Mouse (Mus musculus): Measurements from ENCODE around the gene Vps45. TPM values are rescaled to one million over a fixed set of nuclear protein-coding genes. Genes with fewer than 3 reads are reported as not detected.
A peak's percentile ranks its signal among the peaks of the same experiment; 100 is the strongest.

Vps45 gene
- polyA plus RNA-seq, 1 experiment from 2014 or later, result 20.7 TPM

GRCm38 (mm10) chr3:95992990-95993603 is 65.2 kb downstream of the Vps45 start:
- Histone ChIP-seq H3K9me3 (replicated peaks; ENCODE audit: control insufficient read depth, low read length) (no peaks in the 10 kb centered on the region), H3K4me2 (ENCODE audit: low read depth, low read length) (peak overlapping the region; percentile 87), H3K27me3 (ENCODE audit: control insufficient read depth, insufficient read depth, low read length) (no peaks in the 10 kb centered on the region), H3K9ac (replicated peaks; ENCODE audit: low read length) (peak overlapping the region; percentile 99), H3K4me1 (ENCODE audit: control insufficient read depth, insufficient read depth, low read length) (peaks cover 9% of the 10 kb centered on the region; the same call in 1 of the 2 replicates), H3K4me3 (ENCODE audit: low read depth, low read length) (peak overlapping the region; percentile 83), H3K36me3 (replicated peaks; ENCODE audit: control insufficient read depth, insufficient read depth, low read depth, low read length) (peaks cover 26% of the 10 kb centered on the region), H3K27ac (replicated peaks; ENCODE audit: low read depth, low read length) (no peak overlapping the region)
- DNase-seq (ENCODE audit: low spot score) (no peak), ATAC-seq (replicated peaks; ENCODE audit: insufficient number of reproducible peaks, low FRiP score, low TSS enrichment, low read depth) (no peak)
- WGBS, result 56% methylated on average over 5 of the region's 5 CpGs

GRCm38 (mm10) chr3:95990413-95990941 is 67.8 kb downstream of the Vps45 start:
- whole genome bisulfite sequencing, result 87% methylated on average over 12 of the region's 12 CpGs
- no peak for ATAC-seq (replicated peaks; ENCODE audit: insufficient number of reproducible peaks, low FRiP score, low TSS enrichment, low read depth)
- Histone ChIP-seq H3K27me3 (ENCODE audit: control insufficient read depth, insufficient read depth, low read length) (no peaks in the 10 kb centered on the region), H3K4me3 (ENCODE audit: low read depth, low read length) (no peak overlapping the region), H3K4me2 (ENCODE audit: low read depth, low read length) (no peak overlapping the region), H3K36me3 (replicated peaks; ENCODE audit: control insufficient read depth, insufficient read depth, low read depth, low read length) (peaks cover 26% of the 10 kb centered on the region), H3K9me3 (replicated peaks; ENCODE audit: control insufficient read depth, low read length) (no peaks in the 10 kb centered on the region), H3K27ac (replicated peaks; ENCODE audit: low read depth, low read length) (no peak overlapping the region), H3K4me1 (ENCODE audit: control insufficient read depth, insufficient read depth, low read length) (peaks cover 12% of the 10 kb centered on the region), H3K9ac (replicated peaks; ENCODE audit: low read length) (no peak overlapping the region)
- no peak for DNase-seq (ENCODE audit: low spot score)

DNA sequence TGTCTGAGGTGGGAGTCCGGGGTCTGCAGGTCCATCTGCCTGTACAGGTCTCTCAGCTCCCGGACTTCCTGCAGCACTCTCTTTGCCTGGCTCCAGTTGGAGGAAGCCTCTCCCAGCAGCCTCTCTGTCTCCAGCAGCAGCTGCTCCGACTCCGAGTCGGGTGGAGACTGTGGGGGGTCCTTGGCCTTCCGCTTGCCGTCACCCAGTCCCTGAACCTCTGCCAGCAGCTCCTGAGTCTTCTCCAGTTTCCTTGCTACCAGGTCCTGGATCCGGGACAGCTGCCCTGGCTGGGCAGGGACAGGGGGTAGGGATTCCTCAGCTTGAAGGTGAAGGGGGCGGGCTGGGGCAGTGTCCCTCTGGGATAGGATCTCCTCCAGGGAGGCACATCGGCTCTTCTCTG is 69.3 kb downstream of the Vps45 start:
- Histone ChIP-seq H3K27ac (replicated peaks; ENCODE audit: low read depth, low read length) (no peak overlapping the region), H3K27me3 (ENCODE audit: control insufficient read depth, insufficient read depth, low read length) (no peaks in the 10 kb centered on the region), H3K9ac (replicated peaks; ENCODE audit: low read length) (no peak overlapping the region), H3K9me3 (replicated peaks; ENCODE audit: control insufficient read depth, low read length) (no peaks in the 10 kb centered on the region), H3K36me3 (replicated peaks; ENCODE audit: control insufficient read depth, insufficient read depth, low read depth, low read length) (peaks cover 26% of the 10 kb centered on the region), H3K4me1 (ENCODE audit: control insufficient read depth, insufficient read depth, low read length) (peaks cover 8% of the 10 kb centered on the region), H3K4me3 (ENCODE audit: low read depth, low read length) (no peak overlapping the region), H3K4me2 (ENCODE audit: low read depth, low read length) (no peak overlapping the region)
- DNase-seq (ENCODE audit: low spot score) (no peak), ATAC-seq (replicated peaks; ENCODE audit: insufficient number of reproducible peaks, low FRiP score, low TSS enrichment, low read depth) (no peak)
- WGBS, result 65% methylated on average over 10 of the region's 10 CpGs

GRCm38 (mm10) chr3:95988138-95988537 is 70.1 kb downstream of the Vps45 start:
- no peaks in the 10 kb centered on the region for H3K27me3 ChIP-seq (ENCODE audit: control insufficient read depth, insufficient read depth, low read length)
- H3K27ac ChIP-seq (replicated peaks; ENCODE audit: low read depth, low read length), result no peak overlapping the region
- H3K9me3 ChIP-seq (replicated peaks; ENCODE audit: control insufficient read depth, low read length), result no peaks in the 10 kb centered on the region
- DNase-seq (ENCODE audit: low spot score), result no peak
- ATAC-seq (replicated peaks; ENCODE audit: insufficient number of reproducible peaks, low FRiP score, low TSS enrichment, low read depth), result no peak
- no peak overlapping the region for H3K9ac ChIP-seq (replicated peaks; ENCODE audit: low read length)
- peaks cover 5% of the 10 kb centered on the region for H3K4me1 ChIP-seq (ENCODE audit: control insufficient read depth, insufficient read depth, low read length)
- no peak overlapping the region for H3K4me3 ChIP-seq (ENCODE audit: low read depth, low read length)
- peaks cover 26% of the 10 kb centered on the region for H3K36me3 ChIP-seq (replicated peaks; ENCODE audit: control insufficient read depth, insufficient read depth, low read depth, low read length)
- 88% methylated on average over 1 of the region's 1 CpGs for WGBS
- H3K4me2 ChIP-seq (ENCODE audit: low read depth, low read length), result no peak overlapping the region

GRCm38 (mm10) chr3:95987386-95988110 is 70.7 kb downstream of the Vps45 start:
- WGBS, result 79% methylated on average over 6 of the region's 6 CpGs
- Histone ChIP-seq H3K27ac (replicated peaks; ENCODE audit: low read depth, low read length) (no peak overlapping the region; the same call in 1 of the 2 replicates), H3K4me1 (ENCODE audit: control insufficient read depth, insufficient read depth, low read length) (peaks cover 3% of the 10 kb centered on the region), H3K9me3 (replicated peaks; ENCODE audit: control insufficient read depth, low read length) (no peaks in the 10 kb centered on the region), H3K36me3 (replicated peaks; ENCODE audit: control insufficient read depth, insufficient read depth, low read depth, low read length) (peaks cover 26% of the 10 kb centered on the region), H3K9ac (replicated peaks; ENCODE audit: low read length) (no peak overlapping the region), H3K4me2 (ENCODE audit: low read depth, low read length) (no peak overlapping the region), H3K27me3 (ENCODE audit: control insufficient read depth, insufficient read depth, low read length) (no peaks in the 10 kb centered on the region), H3K4me3 (ENCODE audit: low read depth, low read length) (no peak overlapping the region)
- DNase-seq (ENCODE audit: low spot score) (no peak), ATAC-seq (replicated peaks; ENCODE audit: insufficient number of reproducible peaks, low FRiP score, low TSS enrichment, low read depth) (no peak)

GRCm38 (mm10) chr3:95986984-95987383 is 71.3 kb downstream of the Vps45 start:
- Histone ChIP-seq H3K4me2 (ENCODE audit: low read depth, low read length) (no peak overlapping the region), H3K4me3 (ENCODE audit: low read depth, low read length) (no peak overlapping the region), H3K27ac (replicated peaks; ENCODE audit: low read depth, low read length) (no peak overlapping the region; the same call in 1 of the 2 replicates), H3K36me3 (replicated peaks; ENCODE audit: control insufficient read depth, insufficient read depth, low read depth, low read length) (peaks cover 26% of the 10 kb centered on the region), H3K4me1 (ENCODE audit: control insufficient read depth, insufficient read depth, low read length) (peaks cover 3% of the 10 kb centered on the region), H3K27me3 (ENCODE audit: control insufficient read depth, insufficient read depth, low read length) (no peaks in the 10 kb centered on the region), H3K9ac (replicated peaks; ENCODE audit: low read length) (no peak overlapping the region), H3K9me3 (replicated peaks; ENCODE audit: control insufficient read depth, low read length) (no peaks in the 10 kb centered on the region)
- WGBS, result 75% methylated on average over 4 of the region's 4 CpGs
- DNase-seq (ENCODE audit: low spot score) (no peak), ATAC-seq (replicated peaks; ENCODE audit: insufficient number of reproducible peaks, low FRiP score, low TSS enrichment, low read depth) (no peak)

GRCm38 (mm10) chr3:95986001-95986622 is 72.2 kb downstream of the Vps45 start:
- peaks cover 22% of the 10 kb centered on the region for H3K36me3 ChIP-seq (replicated peaks; ENCODE audit: control insufficient read depth, insufficient read depth, low read depth, low read length)
- no peaks in the 10 kb centered on the region for H3K9me3 ChIP-seq (replicated peaks; ENCODE audit: control insufficient read depth, low read length)
- H3K27ac ChIP-seq (replicated peaks; ENCODE audit: low read depth, low read length), result peak overlapping the region; percentile 91
- H3K4me2 ChIP-seq (ENCODE audit: low read depth, low read length), result peak overlapping the region; percentile 34
- H3K9ac ChIP-seq (replicated peaks; ENCODE audit: low read length), result peak overlapping the region; percentile 56
- ATAC-seq (replicated peaks; ENCODE audit: insufficient number of reproducible peaks, low FRiP score, low TSS enrichment, low read depth) (peak; percentile 33), DNase-seq (ENCODE audit: low spot score) (peak; percentile 79)
- under 1% methylated on average over 21 of the region's 21 CpGs for WGBS
- H3K4me1 ChIP-seq (ENCODE audit: control insufficient read depth, insufficient read depth, low read length), result peaks cover 3% of the 10 kb centered on the region
- H3K4me3 ChIP-seq (ENCODE audit: low read depth, low read length), result peak overlapping the region; percentile 17; the same call in 1 of the 2 replicates
- H3K27me3 ChIP-seq (ENCODE audit: control insufficient read depth, insufficient read depth, low read length), result no peaks in the 10 kb centered on the region
